Comparison of ENCODE assay signal across 14 mouse cellular contexts in the genomic region with DNA sequence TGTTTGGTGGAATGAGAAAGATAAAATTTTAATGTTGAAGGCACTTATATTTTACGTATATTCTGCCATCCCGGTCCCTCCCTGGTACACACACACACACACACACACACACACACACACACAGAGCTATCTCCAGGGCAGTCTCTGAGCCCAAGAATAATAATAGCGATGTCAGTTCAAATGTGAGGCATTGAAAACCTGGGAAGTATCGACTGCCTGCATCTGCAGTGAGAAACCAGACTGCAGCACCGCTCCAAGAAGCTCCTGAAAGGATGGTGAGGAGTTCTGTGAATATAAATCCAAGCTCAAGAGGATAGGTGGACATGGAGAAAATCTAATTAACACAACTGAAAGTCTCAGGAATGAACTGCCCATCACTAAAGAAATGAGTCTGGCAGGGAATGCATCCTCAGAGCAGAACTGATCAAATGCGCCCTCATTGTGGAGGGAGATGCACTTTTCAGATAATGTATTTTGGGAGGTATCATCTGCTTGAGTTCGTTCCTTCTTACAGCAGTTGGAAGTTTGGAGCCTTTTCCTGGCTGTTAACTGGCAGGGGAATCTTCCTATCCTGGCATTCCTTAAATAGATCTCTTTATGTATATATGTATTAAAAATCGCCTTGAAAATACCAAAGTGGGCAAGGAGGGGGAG.
DNase-seq lines count a peak whose midpoint lies in the region; ATAC-seq and TF ChIP-seq lines count a peak whose summit lies in the region.
"Had no signal": no experiment of that assay in that cellular context is flagged by ENCODE, and none has a peak within 500 bp of the region (broad histone marks: within the 10 kb centered on the region; RNA-seq: fewer than 3 reads in every experiment).

No protein-coding gene starts in this region.

- no peaks in the 10 kb centered on the region for H3K36me3 ChIP-seq in forebrain, embryonic 13.5 days (ENCODE audit: poor library complexity, severe bottlenecking)
- H3K36me3 ChIP-seq in forebrain, embryonic 11.5 days (ENCODE audit: control insufficient read depth, insufficient read depth, low read length) = no peaks in the 10 kb centered on the region
- no peaks in the 10 kb centered on the region for H3K36me3 ChIP-seq in lung, embryonic 16.5 days (ENCODE audit: control insufficient read depth, insufficient read depth, low read length)
- no peaks in the 10 kb centered on the region for H3K36me3 ChIP-seq in midbrain, embryonic 15.5 days (replicated peaks)
- H3K36me3 ChIP-seq: heart, embryonic 10.5 days; limb, embryonic 15.5 days had no signal

- H3K9me3 ChIP-seq in forebrain, embryonic 13.5 days (replicated peaks) = no peaks in the 10 kb centered on the region
- H3K9me3 ChIP-seq in forebrain, embryonic 11.5 days (ENCODE audit: control insufficient read depth, low read length) = no peaks in the 10 kb centered on the region
- no peaks in the 10 kb centered on the region for H3K9me3 ChIP-seq in lung, embryonic 16.5 days (ENCODE audit: control insufficient read depth, low read length)
- no peaks in the 10 kb centered on the region for H3K9me3 ChIP-seq in midbrain, embryonic 15.5 days
- H3K9me3 ChIP-seq: heart, embryonic 10.5 days; limb, embryonic 15.5 days had no signal

- peak overlapping the region; percentile 80 for H3K27ac ChIP-seq in forebrain, embryonic 13.5 days
- no peak overlapping the region for H3K27ac ChIP-seq in forebrain, embryonic 11.5 days (ENCODE audit: low read depth, low read length)
- peak overlapping the region; percentile 36 for H3K27ac ChIP-seq in lung, embryonic 16.5 days (ENCODE audit: low read length)
- peak overlapping the region; percentile 77; the same call in 1 of the 2 replicates for H3K27ac ChIP-seq in cortical plate, adult 2 months (ENCODE audit: insufficient read depth, low read length)
- peak overlapping the region; percentile 68 for H3K27ac ChIP-seq in midbrain, embryonic 15.5 days
- H3K27ac ChIP-seq: heart, embryonic 10.5 days; limb, embryonic 15.5 days had no signal

- peaks cover 26% of the 10 kb centered on the region for H3K4me1 ChIP-seq in forebrain, embryonic 13.5 days
- no peaks in the 10 kb centered on the region for H3K4me1 ChIP-seq in forebrain, embryonic 11.5 days (replicated peaks; ENCODE audit: control insufficient read depth, insufficient read depth, low read length)
- no peaks in the 10 kb centered on the region; the same call in 1 of the 2 replicates for H3K4me1 ChIP-seq in lung, embryonic 16.5 days (replicated peaks; ENCODE audit: control insufficient read depth, insufficient read depth, low read length)
- H3K4me1 ChIP-seq in cortical plate, adult 2 months (ENCODE audit: control insufficient read depth, insufficient read depth, low read length) = peaks cover 6% of the 10 kb centered on the region
- H3K4me1 ChIP-seq in midbrain, embryonic 15.5 days = peaks cover 16% of the 10 kb centered on the region
- H3K4me1 ChIP-seq: limb, embryonic 15.5 days had no signal

- no peak for TF ChIP-seq CTCF in cortical plate, adult 2 months (IDR thresholded peaks at IDR 0.05; ENCODE audit: extremely low read depth, insufficient read depth, low read length)

- no peak overlapping the region for H3K4me3 ChIP-seq in forebrain, embryonic 13.5 days
- no peak overlapping the region for H3K4me3 ChIP-seq in forebrain, embryonic 11.5 days (ENCODE audit: low read depth, low read length)
- 0 out of 2 replicates have a peak overlapping the region, but pooled peaks have one; percentile 3 for H3K4me3 ChIP-seq in lung, embryonic 16.5 days (ENCODE audit: low read length)
- no peak overlapping the region for H3K4me3 ChIP-seq in cortical plate, adult 2 months (ENCODE audit: insufficient read depth, low read length)
- no peak overlapping the region for H3K4me3 ChIP-seq in midbrain, embryonic 15.5 days
- H3K4me3 ChIP-seq: heart, embryonic 10.5 days; limb, embryonic 15.5 days had no signal

- WGBS in forebrain, embryonic 13.5 days = 65% methylated on average over 8 of the region's 8 CpGs
- 79% methylated on average over 8 of the region's 8 CpGs for WGBS in forebrain, embryonic 11.5 days
- 69% methylated on average over 8 of the region's 8 CpGs for WGBS in lung, embryonic 16.5 days
- 42% methylated on average over 8 of the region's 8 CpGs for WGBS in midbrain, embryonic 15.5 days

- no peaks in the 10 kb centered on the region for H3K27me3 ChIP-seq in forebrain, embryonic 13.5 days
- no peaks in the 10 kb centered on the region for H3K27me3 ChIP-seq in forebrain, embryonic 11.5 days (ENCODE audit: control insufficient read depth, insufficient read depth, low read length)
- no peaks in the 10 kb centered on the region for H3K27me3 ChIP-seq in lung, embryonic 16.5 days (ENCODE audit: control insufficient read depth, insufficient read depth, low read depth, low read length)
- no peaks in the 10 kb centered on the region for H3K27me3 ChIP-seq in midbrain, embryonic 15.5 days (replicated peaks)
- H3K27me3 ChIP-seq: limb, embryonic 15.5 days had no signal

- peak; percentile 36; the same call in 1 of the 2 replicates for ATAC-seq in forebrain, embryonic 13.5 days
- no peak for ATAC-seq in forebrain, embryonic 11.5 days (replicated peaks; ENCODE audit: low FRiP score)
- no peak for ATAC-seq in lung, embryonic 16.5 days (ENCODE audit: low read depth)
- ATAC-seq in midbrain, embryonic 15.5 days (replicated peaks) = peak; percentile 53; the same call in 1 of the 2 replicates

- no peak for DNase-seq in forebrain, embryonic 11.5 days (ENCODE audit: low spot score)
- no peak for DNase-seq in lung, postnatal 36 days
- no peak for DNase-seq in B cell, adult 2 months
- DNase-seq in urinary bladder, adult 18-20 months (ENCODE audit: low spot score in 2 of 2) = no peak
- DNase-seq: cerebellum, adult 9-10 months; kidney, adult 11 months; lung, adult 18-20 months; thymus, postnatal 25 days had no signal

- H3K9ac ChIP-seq in forebrain, embryonic 13.5 days = no peak overlapping the region
- H3K9ac ChIP-seq in forebrain, embryonic 11.5 days (ENCODE audit: low read length) = no peak overlapping the region
- H3K9ac ChIP-seq in lung, embryonic 16.5 days (ENCODE audit: low read length) = no peak overlapping the region
- H3K9ac ChIP-seq in midbrain, embryonic 15.5 days = no peak overlapping the region
- H3K9ac ChIP-seq: limb, embryonic 15.5 days had no signal

- no peak for TF ChIP-seq POLR2A in cortical plate, adult 2 months (IDR thresholded peaks at IDR 0.05; ENCODE audit: extremely low read depth, insufficient read depth, low read length)

- peak overlapping the region; percentile 32 for H3K4me2 ChIP-seq in forebrain, embryonic 13.5 days
- no peak overlapping the region for H3K4me2 ChIP-seq in forebrain, embryonic 11.5 days (ENCODE audit: low read depth, low read length, severe bottlenecking)
- H3K4me2 ChIP-seq in lung, embryonic 16.5 days (ENCODE audit: low read depth, low read length) = peak overlapping the region; percentile 13; the same call in 1 of the 2 replicates
- H3K4me2 ChIP-seq in midbrain, embryonic 15.5 days = no peak overlapping the region
- H3K4me2 ChIP-seq: limb, embryonic 15.5 days had no signal

Comparison
In these comparisons a context has a peak if more than half of its experiments do, and no peak if none do; other contexts are left out.
1. ATAC-seq: peak in forebrain, embryonic 13.5 days (single experiment) and midbrain, embryonic 15.5 days (single experiment); none in forebrain, embryonic 11.5 days (single experiment) and lung, embryonic 16.5 days (single experiment).
2. H3K4me2 ChIP-seq: peak in forebrain, embryonic 13.5 days (single experiment) and lung, embryonic 16.5 days (single experiment); none in forebrain, embryonic 11.5 days (single experiment) and midbrain, embryonic 15.5 days (single experiment).